In genomic region chr16:30374266-30374665, GRCm38 (mm10) we compare ENCODE assay signal across 7 mouse cellular contexts. TPM values are rescaled to one million over a fixed set of nuclear protein-coding genes. Genes with fewer than 3 reads are reported as not detected.
DNase-seq lines count a peak whose midpoint lies in the region; ATAC-seq and TF ChIP-seq lines count a peak whose summit lies in the region.

No protein-coding gene starts in this region.

- 61% methylated on average over 3 of the region's 3 CpGs for WGBS in embryonic facial prominence, embryonic 14.5 days

- H3K9ac ChIP-seq in embryonic facial prominence, embryonic 14.5 days (ENCODE audit: low read depth, low read length): no peak overlapping the region

- H3K36me3 ChIP-seq in embryonic facial prominence, embryonic 14.5 days (ENCODE audit: control insufficient read depth, insufficient read depth, low read length): 0 out of 2 replicates have a peak, but pooled peaks cover 4% of the 10 kb centered on the region

- peak; percentile 94 for TF ChIP-seq CTCF in layer of hippocampus, adult 2 months (conservative IDR thresholded peaks at IDR 0.05)

- H3K4me1 ChIP-seq in embryonic facial prominence, embryonic 14.5 days (ENCODE audit: control insufficient read depth, insufficient read depth, low read length): no peaks in the 10 kb centered on the region

- no peak overlapping the region for H3K4me2 ChIP-seq in embryonic facial prominence, embryonic 14.5 days (ENCODE audit: low read depth, low read length)

- H3K27ac ChIP-seq in layer of hippocampus, adult 2 months: no peak overlapping the region
- H3K27ac ChIP-seq in embryonic facial prominence, embryonic 14.5 days (replicated peaks; ENCODE audit: low read depth, low read length): no peak overlapping the region

- H3K9me3 ChIP-seq in embryonic facial prominence, embryonic 14.5 days (ENCODE audit: control insufficient read depth, low read length): no peaks in the 10 kb centered on the region

- no peak overlapping the region for H3K4me3 ChIP-seq in layer of hippocampus, adult 2 months
- H3K4me3 ChIP-seq in embryonic facial prominence, embryonic 14.5 days (ENCODE audit: low read depth, low read length): no peak overlapping the region

- ATAC-seq in embryonic facial prominence, embryonic 14.5 days (ENCODE audit: low read depth): no peak

- H3K27me3 ChIP-seq in embryonic facial prominence, embryonic 14.5 days (replicated peaks; ENCODE audit: control insufficient read depth, insufficient read depth, low read length): no peaks in the 10 kb centered on the region

- peak; percentile 46 to 55 for DNase-seq in layer of hippocampus, adult 2 months (ENCODE audit: low spot score in 2 of 2)
- no peak for DNase-seq in layer of hippocampus, postnatal 36 days
- peak; percentile 29 to 46 for DNase-seq in CD8-positive naive resting alpha-beta T cell, adult 2 months (ENCODE audit: low read depth in 2 of 2, low spot score in 2 of 2)
- peak; percentile 62 for DNase-seq in T-cell, adult 2 months (ENCODE audit: low spot score)
- peak; percentile 70 for DNase-seq in embryonic facial prominence, embryonic 14.5 days (ENCODE audit: low spot score)
- peak; percentile 48 for DNase-seq in layer of hippocampus, adult 9-10 months (ENCODE audit: low spot score)
- DNase-seq in retina, adult 2 months (ENCODE audit: low read depth, low spot score): peak; percentile 53

RNA-seq across cellular contexts. Expression of gene Atp13a3, which starts 31.5 kb away (rescaled TPM):
- total RNA-seq in layer of hippocampus, adult 2 months (2021): 10 to 100 TPM; 68.2 to 72.4 TPM
- 10 to 100 TPM; 70.7 to 72.1 TPM for total RNA-seq in layer of hippocampus, postnatal 36 days (2021)
- polyA plus RNA-seq in embryonic facial prominence, embryonic 14.5 days (2014; fragmentation: Nextera tagmentation; extraction: Ambion mirVana): 16.7 and 20.0 TPM in 2 replicates

Comparison
In these comparisons a context has a peak if more than half of its experiments do, and no peak if none do; other contexts are left out.
1. DNase-seq: peak in layer of hippocampus, adult 2 months (2 of 2), CD8-positive naive resting alpha-beta T cell, adult 2 months (2 of 2), T-cell, adult 2 months (single experiment), embryonic facial prominence, embryonic 14.5 days (single experiment), layer of hippocampus, adult 9-10 months (single experiment) and retina, adult 2 months (single experiment); none in layer of hippocampus, postnatal 36 days (0 of 2).